In the genomic region with DNA sequence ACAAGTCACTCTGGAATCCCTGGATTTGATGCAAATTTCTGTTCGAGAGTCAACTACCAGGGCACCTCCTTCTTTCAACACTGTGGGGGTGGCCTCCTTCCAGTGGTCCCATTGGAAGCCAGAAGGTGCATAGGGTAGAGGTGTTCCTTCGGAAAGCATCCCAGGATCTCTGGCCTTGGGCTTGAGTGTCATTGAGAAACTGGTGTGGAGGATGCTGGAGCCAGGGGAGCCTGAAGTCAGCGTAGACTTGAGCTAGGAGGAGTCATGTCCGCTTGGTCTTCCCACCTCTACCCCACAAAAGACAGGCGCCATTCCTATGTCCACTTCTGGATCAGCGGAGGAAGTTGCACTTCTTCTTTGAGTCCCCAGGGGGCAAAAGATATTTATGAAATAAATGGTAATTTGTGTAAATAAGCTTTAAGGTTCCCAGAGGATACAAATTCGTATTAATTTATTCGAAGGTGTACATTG, we compare ENCODE assay signal across 9 mouse cellular contexts. TPM values are rescaled to one million over a fixed set of nuclear protein-coding genes. Genes with fewer than 3 reads are reported as not detected.
DNase-seq lines count a peak whose midpoint lies in the region; ATAC-seq and TF ChIP-seq lines count a peak whose summit lies in the region.
"Had no signal": no experiment of that assay in that cellular context is flagged by ENCODE, and none has a peak within 500 bp of the region (broad histone marks: within the 10 kb centered on the region; RNA-seq: fewer than 3 reads in every experiment).

No protein-coding gene starts in this region.

- no peaks in the 10 kb centered on the region for H3K36me3 ChIP-seq in heart, embryonic 16.5 days (ENCODE audit: control insufficient read depth, insufficient read depth)
- H3K36me3 ChIP-seq in lung, postnatal 0 days (ENCODE audit: insufficient read depth, low read length) = peaks cover 26% of the 10 kb centered on the region

- peak overlapping the region; percentile 31; the same call in 1 of the 2 replicates for H3K4me2 ChIP-seq in heart, embryonic 16.5 days (ENCODE audit: low read depth, low read length)
- H3K4me2 ChIP-seq in lung, postnatal 0 days (replicated peaks; ENCODE audit: low read depth, low read length) = peak overlapping the region; percentile 80

- peaks cover 62% of the 10 kb centered on the region for H3K27me3 ChIP-seq in heart, embryonic 16.5 days (ENCODE audit: control insufficient read depth, insufficient read depth, low read length)
- peaks cover 29% of the 10 kb centered on the region for H3K27me3 ChIP-seq in lung, postnatal 0 days (replicated peaks; ENCODE audit: insufficient read depth, low read length)

- WGBS in heart, embryonic 16.5 days = 27% methylated on average over 8 of the region's 8 CpGs
- WGBS in lung, postnatal 0 days = 15% methylated on average over 8 of the region's 8 CpGs

- DNase-seq in heart, adult 11 months = peak; percentile 89
- no peak for DNase-seq in heart, postnatal 36 days
- DNase-seq in MEL-GATA-1-ER (ENCODE audit: extremely low read depth, low read depth) = peak; percentile 28
- DNase-seq in lung, postnatal 0 days (ENCODE audit: low spot score) = peak; percentile 73
- DNase-seq in thymus, postnatal 14 days = no peak
- DNase-seq in c-Kit-positive CD71-positive TER-119-positive erythroid progenitor cells, embryonic 14.5 days (ENCODE audit: low spot score) = no peak

- no peaks in the 10 kb centered on the region for H3K9me3 ChIP-seq in heart, embryonic 16.5 days (replicated peaks; ENCODE audit: control insufficient read depth, low read length)
- H3K9me3 ChIP-seq in lung, postnatal 0 days (ENCODE audit: low read length) = no peaks in the 10 kb centered on the region

- peaks cover 30% of the 10 kb centered on the region for H3K4me1 ChIP-seq in heart, embryonic 16.5 days (ENCODE audit: control insufficient read depth, insufficient read depth, low read length)
- peaks cover 14% of the 10 kb centered on the region; the same call in 1 of the 2 replicates for H3K4me1 ChIP-seq in lung, postnatal 0 days (ENCODE audit: insufficient read depth, low read depth, low read length)

- no peak for TF ChIP-seq EP300 in lung, postnatal 0 days (IDR thresholded peaks at IDR 0.05)

- no peak for ATAC-seq in heart, embryonic 16.5 days (replicated peaks; ENCODE audit: extremely low read depth, insufficient read depth, low FRiP score)
- no peak for ATAC-seq in lung, postnatal 0 days
- no peak for ATAC-seq in frontal cortex, adult (ENCODE audit: low TSS enrichment)

- no peak overlapping the region for H3K27ac ChIP-seq in heart, embryonic 16.5 days (ENCODE audit: low read length)
- peak overlapping the region; percentile 97 for H3K27ac ChIP-seq in lung, postnatal 0 days (ENCODE audit: low read length)

- peak overlapping the region; percentile 18; the same call in 1 of the 2 replicates for H3K4me3 ChIP-seq in heart, embryonic 16.5 days (ENCODE audit: low read length)
- peak overlapping the region; percentile 63 for H3K4me3 ChIP-seq in lung, postnatal 0 days (ENCODE audit: low read depth, low read length)

- TF ChIP-seq CTCF in lung, postnatal 0 days (IDR thresholded peaks at IDR 0.05) = peak; percentile 26; the same call in 1 of the 2 replicates

- no peak overlapping the region for H3K9ac ChIP-seq in heart, embryonic 16.5 days (ENCODE audit: low read length)
- peak overlapping the region; percentile 84 for H3K9ac ChIP-seq in lung, postnatal 0 days (replicated peaks; ENCODE audit: low read depth)

- intact Hi-C loops in heart, postnatal 36 days (cut with DNase I) = loop anchor here (5.0 kb wide), 2 partner anchors 324 to 459 kb away; no protein-coding TSS in a partner anchor

RNA-seq across cellular contexts. Expression of a gene that starts 8.9 kb away (rescaled TPM):
- total RNA-seq in heart, postnatal 36 days (2021) = not detected
- not detected in 2 replicates for polyA plus RNA-seq in heart, embryonic 16.5 days (2015; fragmentation: Nextera tagmentation; extraction: Ambion mirVana)
- not detected in 2 replicates for polyA plus RNA-seq in lung, postnatal 0 days (2015; fragmentation: Nextera tagmentation; extraction: Ambion mirVana)
- total RNA-seq: CH12.LX had no signal

RNA-seq across cellular contexts. Expression of a gene that starts 8.9 kb away (rescaled TPM):
- 1 to 10 TPM; 6.2 to 6.9 TPM for total RNA-seq in heart, postnatal 36 days (2021)
- 1.4 and 3.3 TPM in 2 replicates for polyA plus RNA-seq in heart, embryonic 16.5 days (2015; fragmentation: Nextera tagmentation; extraction: Ambion mirVana)
- 43.6 and 49.6 TPM in 2 replicates for polyA plus RNA-seq in lung, postnatal 0 days (2015; fragmentation: Nextera tagmentation; extraction: Ambion mirVana)
- total RNA-seq: CH12.LX had no signal

RNA-seq across cellular contexts. Expression of a gene that starts 45.0 kb away (rescaled TPM):
- total RNA-seq in heart, postnatal 36 days (2021) = not detected
- 0.72 and 5.0 TPM in 2 replicates for polyA plus RNA-seq in heart, embryonic 16.5 days (2015; fragmentation: Nextera tagmentation; extraction: Ambion mirVana)
- polyA plus RNA-seq in lung, postnatal 0 days (2015; fragmentation: Nextera tagmentation; extraction: Ambion mirVana) = 46.2 and 48.5 TPM in 2 replicates
- total RNA-seq: CH12.LX had no signal

Comparison
In these comparisons a context has a peak if more than half of its experiments do, and no peak if none do; other contexts are left out.
1. DNase-seq: peak in heart, adult 11 months (single experiment), MEL-GATA-1-ER (single experiment) and lung, postnatal 0 days (single experiment); none in heart, postnatal 36 days (0 of 2), thymus, postnatal 14 days (single experiment) and c-Kit-positive CD71-positive TER-119-positive erythroid progenitor cells, embryonic 14.5 days (single experiment).
2. RNA of a gene that starts 8.9 kb away (polyA plus RNA-seq): 43.6 to 49.6 TPM in lung, postnatal 0 days; 1.4 to 3.3 TPM in heart, embryonic 16.5 days; every median in the first group is over 10 times any median in the second.